Mouse (Mus musculus) adrenal gland, adult 2 months (tissue): ENCODE data around the gene Micu1. TPM values are rescaled to one million over a fixed set of nuclear protein-coding genes. Genes with fewer than 3 reads are reported as not detected.

Source experiments
- DNase-seq: peaks from one replicate; pipeline ENCODE4 v3.0.0; 2021
- polyA plus RNA-seq: library from polyadenylated mRNA; depleted of rRNA; stranded (reverse); fragments of >200 nt; gene quantifications from 2 replicates; pipeline ENCODE4 v1.2.3, GENCODE M21; 2012
- total RNA-seq, 2 experiments: library from RNA; stranded (reverse); gene quantifications; 2 replicates each; pipeline ENCODE4 v1.2.3; 2021

Gene Micu1
- total and polyA plus RNA-seq, 3 experiments, result 46.5 to 74.9 (median 65.8) TPM

- no peak for DNase-seq
These were observed 183.2 kb downstream of the Micu1 start for GRCm38 (mm10) chr10:59885174-59886080.

GRCm38 (mm10) chr10:59886081-59886466, 183.8 kb downstream of the Micu1 start:
- DNase-seq, result no peak

- DNase-seq, result no peak
These were observed 185.2 kb downstream of the Micu1 start for GRCm38 (mm10) chr10:59887432-59887831.

GRCm38 (mm10) chr10:59889339-59889738, 187.1 kb downstream of the Micu1 start:
- no peak for DNase-seq

GRCm38 (mm10) chr10:59889953-59890751, 187.9 kb downstream of the Micu1 start:
- no peak for DNase-seq

GRCm38 (mm10) chr10:59892977-59893376, 190.7 kb downstream of the Micu1 start:
- DNase-seq, result peak; percentile 69

GRCm38 (mm10) chr10:59894251-59895160, 192.2 kb downstream of the Micu1 start:
- DNase-seq, result peak; percentile 89

GRCm38 (mm10) chr10:59895460-59896186, 193.3 kb downstream of the Micu1 start:
- DNase-seq, result no peak

- no peak for DNase-seq
These were observed 193.9 kb downstream of the Micu1 start for GRCm38 (mm10) chr10:59896211-59896610.

GRCm38 (mm10) chr10:59896911-59897331, 194.6 kb downstream of the Micu1 start:
- no peak for DNase-seq

GRCm38 (mm10) chr10:59897511-59897910, 195.2 kb downstream of the Micu1 start:
- DNase-seq, result no peak

- DNase-seq, result no peak
These were observed 196.0 kb downstream of the Micu1 start for GRCm38 (mm10) chr10:59898180-59898778.

- no peak for DNase-seq
These were observed 196.7 kb downstream of the Micu1 start for GRCm38 (mm10) chr10:59898935-59899334.

- DNase-seq, result peak; percentile 98
These were observed 197.3 kb downstream of the Micu1 start for GRCm38 (mm10) chr10:59899341-59900173.

- DNase-seq, result no peak
These were observed 197.8 kb downstream of the Micu1 start for GRCm38 (mm10) chr10:59900174-59900435.

- no peak for DNase-seq
These were observed 198.7 kb downstream of the Micu1 start for GRCm38 (mm10) chr10:59900939-59901338.

- no peak for DNase-seq
These were observed 199.2 kb downstream of the Micu1 start for GRCm38 (mm10) chr10:59901463-59901862.

GRCm38 (mm10) chr10:59901986-59902605, 199.8 kb downstream of the Micu1 start:
- DNase-seq, result no peak

- DNase-seq, result no peak
These were observed 200.3 kb downstream of the Micu1 start for GRCm38 (mm10) chr10:59902606-59902990.

GRCm38 (mm10) chr10:59903170-59903569, 200.9 kb downstream of the Micu1 start:
- DNase-seq, result no peak
